Mouse (Mus musculus): ENCODE results near the gene Mgat5. TPM values are rescaled to one million over a fixed set of nuclear protein-coding genes. Genes with fewer than 3 reads are reported as not detected.

Mgat5 gene
- polyA plus RNA-seq, 1 experiment from 2014 or later: 13.8 TPM

DNA sequence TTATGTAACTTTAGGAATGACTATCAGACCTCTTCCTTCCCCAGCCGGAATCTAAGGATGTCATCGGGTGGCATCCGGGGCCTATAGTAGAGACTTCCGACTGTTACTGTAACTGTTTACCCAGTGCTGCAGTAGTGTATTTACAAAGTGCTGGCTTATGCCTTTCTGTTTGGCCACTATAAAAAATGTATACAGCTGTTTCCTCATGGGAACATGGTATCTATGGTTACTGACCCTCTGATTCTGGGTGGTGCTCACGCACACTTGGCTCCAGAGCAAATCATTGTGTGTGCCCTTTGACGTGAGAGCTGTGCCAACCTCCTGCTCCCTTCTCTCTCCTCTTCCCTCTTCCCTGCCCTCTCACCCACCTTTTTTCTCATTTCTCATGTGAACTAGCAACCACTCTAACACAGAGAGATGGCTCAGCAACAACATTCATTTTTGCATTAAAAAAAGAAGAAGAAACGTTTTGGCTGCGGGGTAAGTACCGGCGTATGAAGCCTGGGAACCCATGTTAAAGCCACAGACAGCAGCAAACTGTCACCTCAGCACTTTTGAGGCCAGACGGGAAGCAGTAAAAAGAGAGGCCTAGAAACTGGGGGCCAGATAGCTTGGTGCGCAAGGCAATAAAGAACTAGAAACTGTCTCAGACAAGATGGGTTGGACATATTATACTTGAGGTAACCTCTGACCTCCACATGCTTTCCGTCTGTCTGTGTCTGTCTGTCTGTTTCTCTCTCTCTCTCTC, 65.6 kb downstream of the Mgat5 start:
- ATAC-seq: 0 out of 2 replicates have a peak, but pooled peaks have one; percentile 45
- Histone ChIP-seq H3K27me3 (no peaks in the 10 kb centered on the region), H3K9ac (replicated peaks) (no peak overlapping the region), H3K36me3 (peaks cover 9% of the 10 kb centered on the region; the same call in 1 of the 2 replicates), H3K4me2 (replicated peaks) (no peak overlapping the region), H3K4me3 (replicated peaks) (no peak overlapping the region), H3K4me1 (replicated peaks) (peaks cover 6% of the 10 kb centered on the region; the same call in 1 of the 2 replicates), H3K9me3 (no peaks in the 10 kb centered on the region), H3K27ac (peak overlapping the region; percentile 52; the same call in 1 of the 2 replicates)
- WGBS: 84% methylated on average over 13 of the region's 13 CpGs

DNA sequence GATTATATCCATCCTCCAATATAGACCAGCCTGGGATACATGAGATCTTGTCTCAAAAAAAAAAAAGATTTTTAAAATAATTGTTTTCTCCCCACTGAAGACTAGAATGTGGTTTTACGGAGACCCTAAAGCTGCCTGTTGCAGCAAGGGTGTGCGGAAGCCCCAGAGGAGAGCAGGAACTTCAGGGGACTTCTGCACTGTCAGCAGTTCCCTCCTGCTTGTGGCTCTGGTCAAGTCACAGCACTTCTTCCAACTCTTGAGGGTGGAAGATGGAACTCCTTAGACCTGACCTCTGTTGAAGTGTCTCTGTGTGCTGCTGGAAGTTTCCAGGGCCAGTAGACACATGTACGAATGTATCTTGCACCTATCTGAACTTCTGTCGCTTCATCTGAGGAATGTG, 66.3 kb downstream of the Mgat5 start:
- Histone ChIP-seq H3K4me2 (replicated peaks) (no peak overlapping the region), H3K4me3 (replicated peaks) (no peak overlapping the region), H3K27me3 (no peaks in the 10 kb centered on the region), H3K9ac (replicated peaks) (no peak overlapping the region), H3K36me3 (peaks cover 9% of the 10 kb centered on the region; the same call in 1 of the 2 replicates), H3K4me1 (replicated peaks) (peaks cover 6% of the 10 kb centered on the region; the same call in 1 of the 2 replicates), H3K27ac (no peak overlapping the region), H3K9me3 (no peaks in the 10 kb centered on the region)
- WGBS: 96% methylated on average over 4 of the region's 4 CpGs
- ATAC-seq: no peak

DNA sequence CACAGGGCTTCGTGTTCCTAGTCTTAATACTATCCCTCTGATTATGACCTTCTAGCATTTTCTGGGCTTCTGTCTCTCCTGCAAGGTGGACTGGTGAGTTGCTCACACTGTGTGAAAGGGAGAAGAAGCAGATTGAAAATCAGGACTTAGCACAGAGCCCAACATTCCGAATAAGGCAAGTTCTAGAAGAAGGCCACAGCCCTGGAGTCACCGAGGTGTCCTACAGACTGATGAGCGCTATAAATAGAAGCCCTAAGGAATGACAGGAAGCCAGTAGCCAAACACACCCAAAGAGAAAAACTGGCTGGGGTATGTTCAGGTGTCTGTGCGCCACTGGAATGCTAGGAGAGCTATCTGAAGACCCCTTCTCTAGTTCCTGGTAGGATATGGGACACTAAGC, 68.5 kb downstream of the Mgat5 start:
- WGBS: 96% methylated on average over 5 of the region's 5 CpGs
- no peak for ATAC-seq
- H3K4me1 ChIP-seq (replicated peaks): peaks cover 6% of the 10 kb centered on the region; the same call in 1 of the 2 replicates
- no peak overlapping the region for H3K4me2 ChIP-seq (replicated peaks)
- H3K4me3 ChIP-seq (replicated peaks): no peak overlapping the region
- no peak overlapping the region for H3K27ac ChIP-seq
- H3K9ac ChIP-seq (replicated peaks): no peak overlapping the region
- no peaks in the 10 kb centered on the region for H3K9me3 ChIP-seq
- H3K27me3 ChIP-seq: no peaks in the 10 kb centered on the region
- peaks cover 9% of the 10 kb centered on the region; the same call in 1 of the 2 replicates for H3K36me3 ChIP-seq

DNA sequence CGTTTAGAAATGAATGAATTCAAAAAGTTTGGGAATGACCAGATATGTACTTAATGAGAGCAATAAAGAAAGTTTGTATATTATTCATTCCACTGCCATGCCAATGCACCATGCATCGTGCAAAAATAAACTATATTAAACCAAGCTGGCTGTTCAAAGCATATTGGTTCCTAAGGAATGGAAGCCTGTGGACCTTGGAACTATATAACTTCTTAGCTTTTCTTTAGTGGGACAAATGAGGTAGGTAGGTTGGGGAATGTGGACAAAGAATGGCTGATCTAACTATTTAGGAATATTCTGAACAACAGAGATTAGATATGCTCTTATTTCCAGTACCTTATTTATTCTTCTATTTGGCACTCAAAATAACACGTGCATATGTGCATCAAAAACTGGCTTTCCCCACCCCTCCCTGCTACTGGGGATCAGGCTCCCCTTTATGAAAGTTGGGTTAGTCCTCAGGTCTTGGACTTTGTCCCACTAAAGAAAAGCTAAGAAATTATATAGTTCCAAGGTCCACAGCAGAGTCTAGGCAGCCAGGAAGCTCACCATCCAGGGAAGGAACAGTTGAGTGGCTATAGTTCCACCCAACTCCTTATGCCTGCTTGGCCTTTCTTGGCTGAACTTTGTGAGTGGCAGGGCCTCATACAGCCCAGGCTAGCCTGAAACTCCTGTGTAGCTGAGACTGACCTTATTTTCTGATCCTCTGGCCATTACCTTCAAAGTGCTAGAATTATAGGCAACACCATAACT, 70.9 kb downstream of the Mgat5 start:
- no peak overlapping the region for H3K9ac ChIP-seq (replicated peaks)
- peaks cover 12% of the 10 kb centered on the region; the same call in 1 of the 2 replicates for H3K36me3 ChIP-seq
- no peak overlapping the region for H3K4me3 ChIP-seq (replicated peaks)
- H3K27me3 ChIP-seq: no peaks in the 10 kb centered on the region
- no peak overlapping the region for H3K27ac ChIP-seq
- H3K4me2 ChIP-seq (replicated peaks): no peak overlapping the region
- ATAC-seq: no peak
- WGBS: 94% methylated on average over 3 of the region's 3 CpGs
- no peaks in the 10 kb centered on the region for H3K9me3 ChIP-seq
- no peaks in the 10 kb centered on the region for H3K4me1 ChIP-seq (replicated peaks)

DNA sequence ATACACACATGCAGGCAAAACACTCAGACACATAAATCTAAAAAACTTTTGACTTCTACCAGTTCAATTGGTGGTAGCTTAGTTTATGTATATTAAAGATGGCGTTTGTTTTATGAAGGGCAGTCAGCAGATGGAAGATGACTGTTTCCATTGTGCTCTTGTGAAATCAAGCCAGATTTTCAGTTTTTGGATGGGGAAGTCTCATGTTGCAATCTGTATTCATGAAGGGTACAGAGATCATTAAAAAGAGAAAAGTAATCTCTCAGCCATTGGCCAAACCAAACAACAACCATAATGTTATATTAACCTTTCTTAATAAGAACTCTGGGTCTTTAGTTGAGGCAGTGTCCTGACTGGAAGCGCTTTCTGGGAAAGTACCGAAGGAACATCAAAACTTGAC, 73.3 kb downstream of the Mgat5 start:
- no peaks in the 10 kb centered on the region for H3K4me1 ChIP-seq (replicated peaks)
- no peak overlapping the region for H3K27ac ChIP-seq
- 92% methylated on average over 3 of the region's 3 CpGs for WGBS
- no peaks in the 10 kb centered on the region for H3K27me3 ChIP-seq
- peaks cover 12% of the 10 kb centered on the region; the same call in 1 of the 2 replicates for H3K36me3 ChIP-seq
- H3K9ac ChIP-seq (replicated peaks): no peak overlapping the region
- no peaks in the 10 kb centered on the region for H3K9me3 ChIP-seq
- H3K4me3 ChIP-seq (replicated peaks): no peak overlapping the region
- H3K4me2 ChIP-seq (replicated peaks): no peak overlapping the region
- no peak for ATAC-seq

DNA sequence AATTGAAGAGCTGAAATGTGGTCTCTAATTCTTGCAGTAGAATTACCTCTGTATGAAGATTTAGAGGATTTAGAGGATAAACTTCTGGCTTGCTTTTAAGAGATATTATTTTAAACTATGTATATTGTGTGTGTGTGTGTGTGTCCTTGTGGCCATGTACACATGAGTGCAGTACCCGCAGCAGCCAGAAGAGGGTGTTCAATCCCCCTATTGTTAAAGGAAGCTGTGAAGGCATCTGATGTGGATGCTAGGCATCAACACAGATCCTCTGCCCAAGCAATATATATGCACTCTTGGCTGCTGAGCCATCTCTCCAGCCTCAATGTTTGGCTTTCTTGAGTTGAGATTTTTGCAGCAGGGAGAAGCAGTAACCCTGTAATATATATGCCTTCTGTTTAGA, 75.4 kb downstream of the Mgat5 start:
- H3K4me2 ChIP-seq (replicated peaks): no peak overlapping the region
- no peak overlapping the region for H3K27ac ChIP-seq
- H3K9me3 ChIP-seq: no peaks in the 10 kb centered on the region
- no peak overlapping the region for H3K4me3 ChIP-seq (replicated peaks)
- H3K9ac ChIP-seq (replicated peaks): no peak overlapping the region
- 0 out of 2 replicates have a peak, but pooled peaks cover 3% of the 10 kb centered on the region for H3K36me3 ChIP-seq
- H3K27me3 ChIP-seq: no peaks in the 10 kb centered on the region
- 93% methylated on average over 1 of the region's 1 CpGs for WGBS
- H3K4me1 ChIP-seq (replicated peaks): no peaks in the 10 kb centered on the region
- no peak for ATAC-seq

DNA sequence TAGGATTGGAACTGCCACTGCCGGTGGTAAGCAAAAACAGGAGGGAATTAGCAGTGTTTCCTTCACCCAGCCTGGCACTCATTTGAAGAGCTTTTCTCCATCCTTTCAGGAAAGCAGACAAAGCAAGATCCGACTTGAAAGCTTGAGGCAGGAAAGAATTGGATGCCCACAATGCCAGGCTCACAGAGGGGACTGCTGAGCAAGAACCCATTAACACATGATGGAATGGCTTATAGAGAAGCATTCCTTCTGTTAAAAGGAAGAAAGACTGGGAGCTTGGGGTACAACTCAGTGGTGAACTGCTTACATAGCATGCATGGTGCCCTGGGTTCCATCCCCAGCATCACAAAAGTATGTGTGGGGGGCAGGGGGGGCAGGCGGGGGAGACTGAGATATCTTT, 80.2 kb downstream of the Mgat5 start:
- H3K4me3 ChIP-seq (replicated peaks): no peak overlapping the region
- no peak for ATAC-seq
- H3K27me3 ChIP-seq: no peaks in the 10 kb centered on the region
- H3K9me3 ChIP-seq: no peaks in the 10 kb centered on the region
- no peak overlapping the region for H3K27ac ChIP-seq
- H3K9ac ChIP-seq (replicated peaks): no peak overlapping the region
- 55% methylated on average over 3 of the region's 3 CpGs for WGBS
- no peak overlapping the region for H3K4me2 ChIP-seq (replicated peaks)
- no peaks in the 10 kb centered on the region for H3K36me3 ChIP-seq
- no peaks in the 10 kb centered on the region for H3K4me1 ChIP-seq (replicated peaks)

DNA sequence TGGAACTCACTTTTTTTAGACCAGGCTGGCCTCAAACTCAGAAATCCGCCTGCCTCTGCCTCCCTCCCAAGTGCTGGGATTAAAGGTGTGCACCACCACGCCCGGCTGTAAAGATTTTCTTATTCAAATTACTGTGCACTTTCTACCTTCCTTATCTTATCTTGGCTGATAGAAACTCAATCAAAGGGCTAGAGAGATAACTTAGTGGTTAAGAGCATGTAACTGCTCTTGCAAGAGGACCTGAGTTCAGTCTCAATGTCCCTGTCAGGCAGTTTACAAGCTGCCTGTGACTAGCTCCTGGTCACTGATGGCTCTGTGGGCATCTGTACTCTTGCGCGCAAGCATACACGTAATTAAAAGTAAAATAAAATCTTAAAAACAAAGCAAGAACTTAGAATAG, 82.7 kb downstream of the Mgat5 start:
- Histone ChIP-seq H3K9ac (replicated peaks) (no peak overlapping the region), H3K4me1 (replicated peaks) (no peaks in the 10 kb centered on the region; the same call in 1 of the 2 replicates), H3K27ac (no peak overlapping the region), H3K36me3 (no peaks in the 10 kb centered on the region), H3K27me3 (no peaks in the 10 kb centered on the region), H3K9me3 (no peaks in the 10 kb centered on the region), H3K4me3 (replicated peaks) (no peak overlapping the region), H3K4me2 (replicated peaks) (no peak overlapping the region)
- over 99% methylated on average over 6 of the region's 6 CpGs for WGBS
- no peak for ATAC-seq

DNA sequence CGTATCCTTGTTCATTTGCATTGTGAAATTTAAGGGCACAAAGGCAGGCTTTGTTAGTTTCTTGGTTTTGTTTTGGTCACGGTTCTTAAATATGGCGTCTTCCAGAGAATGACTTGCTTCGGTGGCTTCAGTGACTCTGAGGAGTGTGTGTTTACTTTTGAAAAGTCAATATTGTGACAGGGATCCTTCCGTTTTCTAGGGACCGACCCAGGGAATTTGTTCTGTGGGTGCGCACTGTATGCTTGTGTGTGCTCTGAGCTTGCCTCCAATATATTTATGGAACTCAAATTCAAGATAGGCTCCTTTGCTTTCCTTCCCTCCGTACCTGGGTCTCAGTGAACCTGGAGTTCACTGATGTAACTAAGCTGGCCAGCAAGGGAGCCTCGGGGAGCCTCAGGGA, 86.1 kb downstream of the Mgat5 start:
- Histone ChIP-seq H3K27ac (no peak overlapping the region), H3K36me3 (no peaks in the 10 kb centered on the region), H3K9me3 (no peaks in the 10 kb centered on the region), H3K4me1 (replicated peaks) (no peaks in the 10 kb centered on the region; the same call in 1 of the 2 replicates), H3K27me3 (no peaks in the 10 kb centered on the region), H3K9ac (replicated peaks) (no peak overlapping the region), H3K4me2 (replicated peaks) (no peak overlapping the region), H3K4me3 (replicated peaks) (no peak overlapping the region)
- WGBS: 63% methylated on average over 9 of the region's 9 CpGs
- ATAC-seq: no peak

DNA sequence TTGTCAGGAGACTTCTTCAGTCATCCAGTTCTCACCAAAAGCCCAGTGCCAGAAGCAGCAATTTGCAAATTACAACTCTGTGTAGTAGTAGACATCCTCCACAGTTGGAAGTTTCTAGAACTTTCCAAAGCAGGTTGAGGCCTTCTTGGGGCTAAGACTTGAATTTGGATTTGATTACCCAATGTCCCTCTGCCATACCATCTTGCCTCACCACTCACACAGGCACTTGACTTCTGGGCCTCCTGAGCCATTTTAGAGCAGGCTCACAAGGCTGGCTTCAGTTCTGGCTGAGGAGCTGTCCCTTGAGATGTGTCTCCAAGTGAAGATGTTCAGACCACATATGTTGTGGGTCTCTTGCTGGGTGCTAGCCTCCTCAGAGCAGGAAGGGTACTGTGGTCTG, 86.9 kb downstream of the Mgat5 start:
- no peaks in the 10 kb centered on the region for H3K27me3 ChIP-seq
- H3K36me3 ChIP-seq: no peaks in the 10 kb centered on the region
- H3K9ac ChIP-seq (replicated peaks): no peak overlapping the region
- H3K4me3 ChIP-seq (replicated peaks): no peak overlapping the region
- no peak overlapping the region for H3K4me2 ChIP-seq (replicated peaks)
- no peaks in the 10 kb centered on the region; the same call in 1 of the 2 replicates for H3K4me1 ChIP-seq (replicated peaks)
- no peak for ATAC-seq
- H3K27ac ChIP-seq: no peak overlapping the region
- no peaks in the 10 kb centered on the region for H3K9me3 ChIP-seq

DNA sequence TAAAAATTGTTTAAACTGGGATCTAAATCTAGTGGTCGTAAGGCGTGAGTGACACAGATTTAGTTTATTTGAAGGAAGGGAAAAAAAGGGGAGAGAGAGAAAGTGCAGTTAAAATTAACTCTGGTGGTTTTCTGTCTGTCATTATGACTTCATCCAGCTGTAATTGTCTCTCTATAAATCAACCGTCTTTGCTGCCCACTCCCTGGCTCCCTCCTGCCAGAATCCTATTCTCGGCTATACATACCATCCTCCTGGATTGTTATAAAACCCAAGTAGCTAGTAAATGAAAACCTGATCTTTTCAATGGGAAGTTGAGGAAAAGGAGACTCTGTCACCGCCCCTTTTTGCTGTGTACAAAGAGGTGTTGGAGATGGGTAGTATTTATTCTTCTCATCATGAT, 88.5 kb downstream of the Mgat5 start:
- ATAC-seq: no peak
- no peaks in the 10 kb centered on the region; the same call in 1 of the 2 replicates for H3K4me1 ChIP-seq (replicated peaks)
- no peaks in the 10 kb centered on the region for H3K27me3 ChIP-seq
- H3K9ac ChIP-seq (replicated peaks): no peak overlapping the region
- no peak overlapping the region for H3K4me3 ChIP-seq (replicated peaks)
- no peaks in the 10 kb centered on the region for H3K36me3 ChIP-seq
- 77% methylated on average over 5 of the region's 5 CpGs for WGBS
- no peaks in the 10 kb centered on the region for H3K9me3 ChIP-seq
- no peak overlapping the region for H3K27ac ChIP-seq
- no peak overlapping the region for H3K4me2 ChIP-seq (replicated peaks)

DNA sequence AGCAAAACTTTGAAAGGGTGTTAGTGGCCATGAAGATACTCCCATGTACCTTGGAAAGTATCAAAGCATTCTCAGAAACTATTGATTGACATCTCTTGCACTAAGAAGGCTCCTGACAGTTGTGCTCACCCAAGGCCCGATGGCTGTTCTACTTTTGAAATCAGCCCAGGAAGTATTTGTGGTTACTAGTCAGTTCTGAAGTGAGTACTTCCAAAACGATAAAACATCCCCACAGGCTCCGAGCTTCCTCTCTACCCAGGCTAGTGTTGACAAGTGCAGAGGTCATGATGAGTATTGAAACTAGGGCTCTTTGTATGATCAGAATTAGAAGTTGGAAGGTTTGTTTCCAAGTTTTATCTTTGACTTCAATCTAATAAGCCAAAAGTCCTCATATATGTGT, 92.0 kb downstream of the Mgat5 start:
- Histone ChIP-seq H3K27me3 (no peaks in the 10 kb centered on the region), H3K4me2 (replicated peaks) (no peak overlapping the region), H3K4me1 (replicated peaks) (no peaks in the 10 kb centered on the region), H3K9me3 (no peaks in the 10 kb centered on the region), H3K9ac (replicated peaks) (no peak overlapping the region), H3K27ac (no peak overlapping the region), H3K36me3 (no peaks in the 10 kb centered on the region), H3K4me3 (replicated peaks) (no peak overlapping the region)
- ATAC-seq: no peak
- WGBS: 94% methylated on average over 3 of the region's 3 CpGs

All from midbrain, embryonic 13.5 days (tissue).